In the genomic region with DNA sequence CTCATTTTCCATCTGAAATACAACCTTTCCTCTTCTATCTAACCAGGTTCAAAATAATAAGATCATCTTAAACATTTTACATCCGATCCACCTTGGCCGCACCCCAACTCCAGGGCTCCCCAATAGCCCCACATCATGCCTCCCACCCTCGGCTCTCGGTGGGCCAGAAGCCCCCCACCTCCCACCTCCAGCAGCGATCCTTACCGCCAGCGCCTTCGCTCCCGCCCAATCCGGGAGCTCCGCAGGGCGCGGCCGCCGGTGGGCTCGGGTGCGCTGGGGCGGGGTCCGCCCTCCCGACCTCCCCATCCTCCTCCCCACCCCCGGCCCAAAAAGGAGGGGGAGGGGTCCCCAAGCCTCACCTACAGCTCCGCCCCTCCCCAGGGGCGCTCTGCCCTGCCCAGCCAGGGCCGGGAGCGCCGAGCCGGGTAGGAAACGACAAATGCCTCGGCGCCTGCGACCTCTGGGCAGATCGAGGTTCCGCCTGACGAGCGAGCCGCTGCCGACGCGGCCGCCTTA, we compare ENCODE assay signal across 7 mouse cellular contexts. TPM values are rescaled to one million over a fixed set of nuclear protein-coding genes. Genes with fewer than 3 reads are reported as not detected.
DNase-seq lines count a peak whose midpoint lies in the region; ATAC-seq lines count a peak whose summit lies in the region.

No protein-coding gene starts in this region.

- ATAC-seq in lung, embryonic 15.5 days (ENCODE audit: borderline replicate concordance, extremely low read depth, low FRiP score, low TSS enrichment) = peak; percentile 19
- peak; percentile 39 for ATAC-seq in forebrain, embryonic 15.5 days (replicated peaks)
- ATAC-seq in liver, embryonic 13.5 days (ENCODE audit: low read depth) = peak; percentile 38
- no peak for ATAC-seq in frontal cortex, adult (ENCODE audit: low TSS enrichment)

- H3K9ac ChIP-seq in lung, embryonic 15.5 days = peak overlapping the region; percentile 93
- H3K9ac ChIP-seq in forebrain, embryonic 15.5 days (replicated peaks) = peak overlapping the region; percentile 84
- peak overlapping the region; percentile 95 for H3K9ac ChIP-seq in liver, embryonic 13.5 days

- no peaks in the 10 kb centered on the region for H3K9me3 ChIP-seq in lung, embryonic 15.5 days
- H3K9me3 ChIP-seq in forebrain, embryonic 15.5 days = no peaks in the 10 kb centered on the region
- H3K9me3 ChIP-seq in liver, embryonic 13.5 days (replicated peaks) = no peaks in the 10 kb centered on the region

- no peak for DNase-seq in lung, postnatal 4 days
- DNase-seq in c-Kit-negative CD71-positive TER-119-positive erythroid progenitor cells, embryonic 14.5 days (ENCODE audit: low read depth, low spot score) = peak; percentile 17
- no peak for DNase-seq in liver, embryonic 13.5 days
- no peak for DNase-seq in retina, embryonic 14.5 days (ENCODE audit: low spot score)

- H3K36me3 ChIP-seq in lung, embryonic 15.5 days = no peaks in the 10 kb centered on the region
- no peaks in the 10 kb centered on the region for H3K36me3 ChIP-seq in forebrain, embryonic 15.5 days
- no peaks in the 10 kb centered on the region for H3K36me3 ChIP-seq in liver, embryonic 13.5 days

- H3K27ac ChIP-seq in lung, embryonic 15.5 days = peak overlapping the region; percentile 97
- peak overlapping the region; percentile 98 for H3K27ac ChIP-seq in forebrain, embryonic 15.5 days (replicated peaks)
- peak overlapping the region; percentile 88 for H3K27ac ChIP-seq in liver, embryonic 13.5 days

- peak overlapping the region; percentile 99 for H3K4me3 ChIP-seq in lung, embryonic 15.5 days
- H3K4me3 ChIP-seq in forebrain, embryonic 15.5 days = peak overlapping the region; percentile 61
- peak overlapping the region; percentile 91 for H3K4me3 ChIP-seq in liver, embryonic 13.5 days (replicated peaks)

- H3K27me3 ChIP-seq in lung, embryonic 15.5 days = no peaks in the 10 kb centered on the region
- no peaks in the 10 kb centered on the region for H3K27me3 ChIP-seq in forebrain, embryonic 15.5 days
- no peaks in the 10 kb centered on the region for H3K27me3 ChIP-seq in liver, embryonic 13.5 days

- peak overlapping the region; percentile 77 for H3K4me2 ChIP-seq in lung, embryonic 15.5 days
- peak overlapping the region; percentile 64 for H3K4me2 ChIP-seq in forebrain, embryonic 15.5 days (replicated peaks)
- H3K4me2 ChIP-seq in liver, embryonic 13.5 days = peak overlapping the region; percentile 96

- H3K4me1 ChIP-seq in lung, embryonic 15.5 days = peaks cover 15% of the 10 kb centered on the region
- peaks cover 18% of the 10 kb centered on the region for H3K4me1 ChIP-seq in forebrain, embryonic 15.5 days
- peaks cover 22% of the 10 kb centered on the region for H3K4me1 ChIP-seq in liver, embryonic 13.5 days (replicated peaks)

- 0% methylated on average over 38 of the region's 40 CpGs for WGBS in lung, embryonic 15.5 days
- WGBS in forebrain, embryonic 15.5 days = under 1% methylated on average over 40 of the region's 40 CpGs
- WGBS in liver, embryonic 13.5 days (ENCODE audit: insufficient replicate concordance) = under 1% methylated on average over 40 of the region's 40 CpGs

RNA-seq across cellular contexts. Expression of a gene that starts 0.4 kb away (rescaled TPM):
- polyA plus RNA-seq in lung, embryonic 15.5 days (2015; fragmentation: Nextera tagmentation; extraction: Ambion mirVana) = 18.1 and 19.6 TPM in 2 replicates
- 39.9 and 42.2 TPM in 2 replicates for polyA plus RNA-seq in forebrain, embryonic 15.5 days (2015; fragmentation: Nextera tagmentation; extraction: Ambion mirVana)
- 3.9 TPM in 2 replicates for polyA plus RNA-seq in liver, embryonic 13.5 days (2015; fragmentation: Nextera tagmentation; extraction: Ambion mirVana)

RNA-seq across cellular contexts. Expression of a gene that starts 54.9 kb away (rescaled TPM):
- polyA plus RNA-seq in lung, embryonic 15.5 days (2015; fragmentation: Nextera tagmentation; extraction: Ambion mirVana) = 20.5 and 21.5 TPM in 2 replicates
- 28.0 and 29.4 TPM in 2 replicates for polyA plus RNA-seq in forebrain, embryonic 15.5 days (2015; fragmentation: Nextera tagmentation; extraction: Ambion mirVana)
- 11.2 and 13.1 TPM in 2 replicates for polyA plus RNA-seq in liver, embryonic 13.5 days (2015; fragmentation: Nextera tagmentation; extraction: Ambion mirVana)
